Mouse (Mus musculus) liver, embryonic 16.5 days (tissue): Measurements from ENCODE around the gene Rundc3a. TPM values are rescaled to one million over a fixed set of nuclear protein-coding genes. Genes with fewer than 3 reads are reported as not detected.

Experiments used
- ATAC-seq: fragments of 200-750 bp; cut with Nextera tagmentation; 2 replicates; pipeline ENCODE4 v1.8.0; 2017; ENCODE audit warnings: low read depth, mild to moderate bottlenecking, moderate number of reproducible peaks, moderate library complexity
- H3K27ac ChIP-seq: fragments of 300-500 bp; sonication (generic); 2 replicates; pipeline ENCODE4 v1.5.1; 2014; ENCODE audit warnings: mild to moderate bottlenecking, low read length
- H3K27me3 ChIP-seq: fragments of 300-500 bp; sonication (generic); 2 replicates; pipeline ENCODE4 v1.6.1; 2014; ENCODE audit warnings: low read depth, low read length, mixed read lengths; ENCODE audit not compliant: control insufficient read depth, insufficient read depth
- H3K36me3 ChIP-seq: fragments of 300-500 bp; sonication (generic); 2 replicates; pipeline ENCODE4 v1.6.1; 2014; ENCODE audit warnings: mild to moderate bottlenecking; ENCODE audit not compliant: control insufficient read depth, insufficient read depth
- H3K4me1 ChIP-seq: fragments of 300-500 bp; sonication (generic); 2 replicates; pipeline ENCODE4 v1.6.1; 2014; ENCODE audit warnings: low read depth, low read length, mixed read lengths; ENCODE audit not compliant: control insufficient read depth
- H3K4me2 ChIP-seq: fragments of 300-500 bp; sonication (generic); 2 replicates; pipeline ENCODE4 v1.6.1; 2014; ENCODE audit warnings: low read depth, low read length, mixed read lengths
- H3K4me3 ChIP-seq: fragments of 300-500 bp; sonication (generic); 2 replicates; pipeline ENCODE4 v1.5.1; 2014; ENCODE audit warnings: low read depth, mild to moderate bottlenecking, low read length
- H3K9ac ChIP-seq: fragments of 300-500 bp; sonication (generic); 2 replicates; pipeline ENCODE4 v1.6.1; 2014; ENCODE audit warnings: low read depth, low read length
- H3K9me3 ChIP-seq: fragments of 300-500 bp; sonication (generic); replicated peaks from 2 replicates; pipeline ENCODE4 v1.6.1; 2016; ENCODE audit warnings: low read length; ENCODE audit not compliant: control insufficient read depth
- WGBS: fragments of 180-500 bp; shearing (Covaris S2); extraction: QIAGEN DNeasy Blood & Tissue Kit; methylation state at CpG from one replicate; pipeline ENCODE4 v1.1.7; 2014; ENCODE audit not compliant: insufficient replicate concordance; 5-methylcytosine and 5-hydroxymethylcytosine counted together
- polyA plus RNA-seq: library from polyadenylated mRNA; unstranded; fragments of >200 nt; fragmentation: Nextera tagmentation; extraction: Ambion mirVana; gene quantifications from 2 replicates; pipeline ENCODE4 v1.2.1, GENCODE M21; 2015

Gene Rundc3a
- polyA plus RNA-seq, 1 experiment from 2014 or later: 2.2 TPM

GRCm38 (mm10) chr11:102418887-102419286, 25.7 kb downstream of the Rundc3a start:
- no peaks in the 10 kb centered on the region for H3K9me3 ChIP-seq
- H3K4me3 ChIP-seq: no peak overlapping the region
- no peak overlapping the region for H3K9ac ChIP-seq
- H3K27me3 ChIP-seq: peaks cover 5% of the 10 kb centered on the region
- H3K27ac ChIP-seq: no peak overlapping the region
- no peaks in the 10 kb centered on the region for H3K4me1 ChIP-seq
- ATAC-seq: no peak
- H3K36me3 ChIP-seq: no peaks in the 10 kb centered on the region
- H3K4me2 ChIP-seq: no peak overlapping the region

DNA sequence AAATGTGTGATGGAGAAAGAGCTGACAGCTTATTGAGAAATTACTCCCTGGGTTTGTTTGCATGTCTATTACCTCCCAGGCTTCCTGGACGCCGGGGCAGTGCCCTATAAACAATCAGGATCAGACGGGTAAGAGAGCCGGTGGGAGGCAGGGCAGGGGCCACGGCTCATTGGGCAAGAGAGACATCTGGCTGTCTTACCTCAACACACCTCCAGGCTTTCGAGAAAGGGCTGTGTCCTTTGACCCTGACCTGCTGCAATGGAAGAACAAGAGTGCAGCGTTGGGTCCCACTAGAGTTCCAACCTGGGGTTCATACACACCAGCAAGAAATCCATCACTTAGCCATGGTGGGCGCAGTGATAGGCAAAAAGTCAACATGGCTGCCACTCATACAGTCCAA, 28.4 kb downstream of the Rundc3a start:
- no peak overlapping the region for H3K9ac ChIP-seq
- no peaks in the 10 kb centered on the region for H3K4me1 ChIP-seq
- H3K27me3 ChIP-seq: no peaks in the 10 kb centered on the region; the same call in 1 of the 2 replicates
- H3K4me3 ChIP-seq: no peak overlapping the region
- ATAC-seq: peak; percentile 59; the same call in 1 of the 2 replicates
- no peak overlapping the region for H3K4me2 ChIP-seq
- no peak overlapping the region for H3K27ac ChIP-seq
- 44% methylated on average over 8 of the region's 8 CpGs for WGBS
- H3K36me3 ChIP-seq: no peaks in the 10 kb centered on the region
- no peaks in the 10 kb centered on the region for H3K9me3 ChIP-seq

DNA sequence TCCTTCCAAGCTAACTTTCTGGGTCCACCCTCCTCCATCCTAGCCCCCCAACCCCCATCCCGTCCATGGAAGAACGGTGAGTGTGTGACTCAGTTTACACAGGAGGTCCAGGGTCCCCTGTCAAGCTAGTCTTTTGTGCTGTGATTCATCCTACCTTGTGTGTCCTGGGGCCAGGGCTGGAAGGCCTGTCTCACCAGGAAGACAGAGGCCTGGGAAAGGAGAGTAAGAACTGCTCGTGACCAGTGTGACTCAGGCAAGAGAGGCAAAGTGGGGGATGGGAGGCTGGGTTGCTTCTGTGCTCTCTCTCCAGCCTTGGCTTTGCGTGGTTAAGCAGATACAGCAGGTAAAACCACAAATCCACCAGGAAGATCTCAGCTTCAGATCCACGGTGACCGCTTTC, 31.5 kb downstream of the Rundc3a start:
- no peak overlapping the region for H3K27ac ChIP-seq
- 72% methylated on average over 6 of the region's 6 CpGs for WGBS
- H3K36me3 ChIP-seq: no peaks in the 10 kb centered on the region
- peaks cover 5% of the 10 kb centered on the region for H3K4me1 ChIP-seq
- no peak overlapping the region for H3K4me3 ChIP-seq
- H3K4me2 ChIP-seq: no peak overlapping the region
- 0 out of 2 replicates have a peak, but pooled peaks cover 3% of the 10 kb centered on the region for H3K27me3 ChIP-seq
- H3K9ac ChIP-seq: no peak overlapping the region
- ATAC-seq: no peak
- no peaks in the 10 kb centered on the region for H3K9me3 ChIP-seq

DNA sequence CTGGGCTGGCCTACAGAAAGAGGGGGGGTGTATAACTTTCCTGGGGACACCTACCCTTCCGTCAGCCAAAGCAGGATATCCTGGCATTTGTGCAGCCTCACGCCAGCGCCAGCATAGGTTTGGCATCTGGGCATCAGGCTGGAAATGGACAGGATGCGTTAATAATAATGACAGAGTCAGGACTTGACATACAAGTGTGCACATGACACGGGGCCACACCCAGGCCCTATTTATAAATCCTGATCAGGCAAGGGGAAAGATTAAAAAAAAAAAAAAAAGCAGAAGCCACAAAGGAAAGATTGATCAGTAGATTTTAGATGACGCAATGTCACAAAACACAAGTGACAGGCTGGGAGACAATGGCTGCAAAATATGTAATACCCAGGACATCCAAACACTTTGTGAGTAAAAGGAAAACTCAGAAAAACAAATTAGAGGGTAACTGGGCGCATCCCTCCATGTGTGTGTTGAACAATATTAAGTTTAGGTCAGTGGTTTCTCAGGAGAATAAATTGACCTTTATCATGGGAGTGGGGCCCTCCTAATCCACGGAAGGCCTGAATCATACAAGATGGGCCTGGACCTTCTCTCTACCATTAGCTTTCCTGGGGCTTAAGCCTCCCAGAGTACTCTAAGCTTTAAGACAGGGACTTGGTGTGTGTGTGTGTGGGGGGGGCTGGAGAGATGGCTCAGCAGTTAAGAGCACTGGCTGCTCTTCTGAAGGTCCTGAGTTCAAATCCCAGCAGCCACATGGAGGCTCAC, 32.5 kb downstream of the Rundc3a start:
- no peaks in the 10 kb centered on the region for H3K36me3 ChIP-seq
- no peaks in the 10 kb centered on the region for H3K9me3 ChIP-seq
- H3K27ac ChIP-seq: no peak overlapping the region
- H3K27me3 ChIP-seq: 0 out of 2 replicates have a peak, but pooled peaks cover 3% of the 10 kb centered on the region
- H3K4me2 ChIP-seq: no peak overlapping the region
- H3K4me3 ChIP-seq: no peak overlapping the region
- H3K4me1 ChIP-seq: peaks cover 14% of the 10 kb centered on the region
- H3K9ac ChIP-seq: no peak overlapping the region
- ATAC-seq: no peak
- WGBS: 52% methylated on average over 8 of the region's 8 CpGs

DNA sequence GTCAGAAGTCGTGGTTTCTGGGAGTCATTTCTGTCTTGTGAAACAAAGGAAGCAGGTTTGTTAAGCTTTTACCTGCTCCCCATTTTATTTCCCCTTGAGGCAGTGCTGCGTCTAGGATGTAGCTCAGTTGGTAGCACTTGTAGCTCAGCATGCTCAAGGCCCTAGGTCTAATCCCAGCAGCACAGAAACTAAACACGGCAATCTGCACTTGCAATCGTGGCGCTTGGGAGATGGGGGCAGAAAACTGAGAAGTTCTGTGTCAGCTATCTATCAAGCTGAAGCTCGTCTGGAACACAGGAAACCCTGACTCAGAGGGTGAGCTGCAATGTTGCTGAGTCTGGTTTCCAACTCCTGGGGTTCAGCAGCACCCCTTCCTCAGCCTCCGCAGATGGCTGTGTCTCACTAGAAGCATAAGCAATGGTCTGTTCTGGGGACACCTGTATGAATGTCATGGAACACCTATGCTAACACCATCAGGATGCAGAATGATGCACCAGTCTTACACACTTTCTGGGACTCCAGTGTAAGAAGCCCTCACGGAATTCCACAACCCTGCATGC, 35.9 kb downstream of the Rundc3a start:
- no peak overlapping the region for H3K9ac ChIP-seq
- H3K36me3 ChIP-seq: no peaks in the 10 kb centered on the region
- H3K4me1 ChIP-seq: peaks cover 21% of the 10 kb centered on the region
- no peaks in the 10 kb centered on the region for H3K9me3 ChIP-seq
- ATAC-seq: no peak
- 26% methylated on average over 8 of the region's 8 CpGs for WGBS
- 0 out of 2 replicates have a peak, but pooled peaks cover 3% of the 10 kb centered on the region for H3K27me3 ChIP-seq
- 0 out of 2 replicates have a peak overlapping the region, but pooled peaks have one; percentile 4 for H3K4me3 ChIP-seq
- peak overlapping the region; percentile 96 for H3K4me2 ChIP-seq
- peak overlapping the region; percentile 42 for H3K27ac ChIP-seq

GRCm38 (mm10) chr11:102429551-102429950, 36.3 kb downstream of the Rundc3a start:
- Histone ChIP-seq H3K27me3 (0 out of 2 replicates have a peak, but pooled peaks cover 3% of the 10 kb centered on the region), H3K27ac (peak overlapping the region; percentile 29), H3K9ac (peak overlapping the region; percentile 40), H3K4me1 (peaks cover 21% of the 10 kb centered on the region), H3K4me2 (peak overlapping the region; percentile 96), H3K4me3 (peak overlapping the region; percentile 68), H3K36me3 (no peaks in the 10 kb centered on the region), H3K9me3 (no peaks in the 10 kb centered on the region)
- no peak for ATAC-seq
- 18% methylated on average over 3 of the region's 3 CpGs for WGBS

- Histone ChIP-seq H3K9ac (peak within 1 kb of the TSS; percentile 69), H3K36me3 (no peaks in the 10 kb centered on the region), H3K4me1 (peaks cover 21% of the 10 kb centered on the region), H3K4me3 (peak within 1 kb of the TSS; percentile 68), H3K9me3 (no peaks in the 10 kb centered on the region), H3K4me2 (peak within 1 kb of the TSS; percentile 96), H3K27ac (peak within 1 kb of the TSS; percentile 68), H3K27me3 (0 out of 2 replicates have a peak, but pooled peaks cover 3% of the 10 kb centered on the region)
- peak; percentile 91 for ATAC-seq
- under 1% methylated on average over 29 of the region's 29 CpGs for WGBS
Measured at GRCm38 (mm10) chr11:102430121-102431017, 37.2 kb downstream of the Rundc3a start, which contains the start of gene Grn. Gene Grn, plus strand, starts transcription at chr11:102430315.

DNA sequence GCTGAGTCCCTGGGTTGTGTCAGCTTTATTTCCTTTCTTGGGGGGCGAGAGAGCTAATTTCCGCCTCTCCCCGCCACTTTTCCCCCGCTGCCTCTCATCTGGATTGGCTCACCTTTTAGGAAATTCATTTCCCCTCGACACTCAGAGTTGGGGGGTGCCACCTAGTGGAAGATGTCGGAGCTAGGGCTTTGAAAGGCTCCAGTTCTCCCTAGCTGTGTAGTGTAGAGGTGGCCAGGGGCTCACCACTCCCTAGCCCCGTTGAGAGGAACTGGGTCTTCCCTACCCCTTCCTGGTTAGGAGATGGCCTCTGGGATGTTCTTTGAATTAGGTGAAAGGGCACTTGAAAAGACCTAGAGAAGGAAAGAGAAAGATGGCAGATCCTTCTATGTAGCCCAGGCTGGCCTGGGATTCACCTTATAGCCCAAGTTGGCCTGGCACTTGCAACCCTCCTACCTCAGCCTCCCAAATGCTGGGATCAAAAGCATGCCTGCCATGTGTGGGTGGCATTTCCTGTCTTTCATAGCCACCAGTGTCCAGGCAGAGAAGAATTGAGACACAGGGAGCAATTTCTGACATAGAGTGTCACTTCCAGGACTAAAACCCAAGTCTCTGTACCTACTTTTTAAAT, 37.9 kb downstream of the Rundc3a start:
- Histone ChIP-seq H3K36me3 (peaks cover 2% of the 10 kb centered on the region; the same call in 1 of the 2 replicates), H3K9me3 (no peaks in the 10 kb centered on the region), H3K4me3 (peak overlapping the region; percentile 68), H3K9ac (peak overlapping the region; percentile 69), H3K4me1 (peaks cover 21% of the 10 kb centered on the region), H3K4me2 (peak overlapping the region; percentile 96), H3K27ac (peak overlapping the region; percentile 68), H3K27me3 (0 out of 2 replicates have a peak, but pooled peaks cover 3% of the 10 kb centered on the region)
- WGBS: 1% methylated on average over 7 of the region's 7 CpGs
- ATAC-seq: 0 out of 2 replicates have a peak, but pooled peaks have one; percentile 15
